Mouse (Mus musculus): ENCODE measurements around the gene Fnip2.

DNA sequence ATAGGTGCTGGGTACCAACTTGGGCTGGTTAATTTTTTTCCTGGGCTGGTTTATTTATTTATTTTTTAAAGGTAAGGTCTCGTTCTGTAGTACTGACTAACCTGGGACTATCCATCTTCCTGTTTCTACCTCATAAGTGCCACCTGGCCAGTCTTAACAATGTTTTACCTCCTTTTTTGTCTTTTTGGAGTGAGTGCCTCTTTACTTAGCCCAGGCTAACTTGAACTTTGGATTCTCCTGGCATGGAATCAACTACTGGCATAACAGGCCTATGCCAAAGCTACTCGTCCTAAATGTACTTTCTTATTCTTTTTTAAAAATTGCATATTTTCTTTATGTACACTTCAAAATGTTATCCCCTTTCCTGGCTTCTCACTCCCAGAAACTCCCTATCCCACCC lies 22.1 kb upstream of the Fnip2 start:
- TF ChIP-seq ZNF384 (IDR thresholded peaks at IDR 0.05; ENCODE audit: low read depth, low read length) (no peak), HCFC1 (IDR thresholded peaks at IDR 0.05; ENCODE audit: borderline replicate concordance, insufficient read depth, low read length) (no peak)
